In the genomic region with DNA sequence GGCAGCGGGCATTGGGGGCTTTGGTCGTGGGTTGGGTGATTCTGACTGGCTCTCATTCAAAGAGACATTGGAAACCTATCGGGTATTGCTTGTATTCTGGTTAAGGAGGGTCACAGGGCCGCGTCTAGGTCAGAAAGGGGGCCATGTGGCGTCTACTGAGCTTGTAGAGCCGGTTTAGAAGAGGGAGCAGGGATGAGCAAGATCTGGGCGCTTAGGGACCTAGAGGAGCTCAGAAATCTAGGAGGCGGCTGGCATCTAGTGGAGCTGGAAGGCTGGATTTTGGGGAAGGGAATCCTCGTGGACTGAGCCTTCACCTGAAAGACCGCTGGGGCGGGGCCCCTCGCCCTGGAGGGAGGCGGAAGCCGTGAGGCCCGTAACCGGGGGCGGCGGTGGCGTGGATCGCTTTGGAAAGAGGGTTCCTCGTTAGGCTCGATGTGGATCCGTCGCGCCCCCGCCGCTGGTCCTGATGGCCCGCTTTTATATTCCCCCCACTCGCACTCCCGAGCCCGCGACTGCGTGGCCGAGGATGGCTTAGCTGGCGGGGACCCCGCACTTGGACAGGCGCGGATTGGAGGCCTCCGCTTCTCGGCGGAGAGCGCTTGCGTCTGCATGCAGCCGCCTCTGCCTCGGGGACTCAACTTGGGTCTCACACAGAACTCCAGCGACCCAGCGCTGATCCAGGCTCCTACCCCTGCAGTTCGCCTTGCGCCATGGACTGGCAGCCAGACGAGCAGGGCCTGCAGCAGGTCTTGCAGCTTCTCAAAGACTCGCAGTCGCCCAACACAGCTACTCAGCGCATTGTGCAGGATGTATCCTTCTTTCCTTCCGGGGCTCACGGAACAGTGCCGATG, we compare ENCODE assay signal across 9 mouse cellular contexts. TPM values are rescaled to one million over a fixed set of nuclear protein-coding genes. Genes with fewer than 3 reads are reported as not detected.
DNase-seq lines count a peak whose midpoint lies in the region; ATAC-seq and TF ChIP-seq lines count a peak whose summit lies in the region.
"Had no signal": no experiment of that assay in that cellular context is flagged by ENCODE, and none has a peak within 500 bp of the region (broad histone marks: within the 10 kb centered on the region; RNA-seq: fewer than 3 reads in every experiment).

No protein-coding gene starts in this region.

- H3K27ac ChIP-seq in layer of hippocampus, adult 2 months = peak overlapping the region; percentile 99
- H3K27ac ChIP-seq in lung, embryonic 16.5 days (ENCODE audit: low read length) = peak overlapping the region; percentile 100

- no peaks in the 10 kb centered on the region for H3K9me3 ChIP-seq in lung, embryonic 16.5 days (ENCODE audit: control insufficient read depth, low read length)

- H3K4me3 ChIP-seq in layer of hippocampus, adult 2 months = peak overlapping the region; percentile 75
- H3K4me3 ChIP-seq in lung, embryonic 16.5 days (ENCODE audit: low read length) = peak overlapping the region; percentile 83

- H3K36me3 ChIP-seq in lung, embryonic 16.5 days (ENCODE audit: control insufficient read depth, insufficient read depth, low read length) = peaks cover 17% of the 10 kb centered on the region

- ATAC-seq in erythroblast, adult 5-6 weeks (replicated peaks; ENCODE audit: low FRiP score, poor library complexity, severe bottlenecking) = peak; percentile 36
- peak; percentile 3; the same call in 1 of the 2 replicates for ATAC-seq in lung, embryonic 16.5 days (ENCODE audit: low read depth)

- intact Hi-C loops in heart, postnatal 25 days (cut with DNase I) = no loop called here

- WGBS in lung, embryonic 16.5 days = under 1% methylated on average over 52 of the region's 57 CpGs

- TF ChIP-seq CTCF in layer of hippocampus, adult 2 months (conservative IDR thresholded peaks at IDR 0.05) = no peak

- no peaks in the 10 kb centered on the region for H3K27me3 ChIP-seq in lung, embryonic 16.5 days (ENCODE audit: control insufficient read depth, insufficient read depth, low read depth, low read length)

- H3K4me2 ChIP-seq in lung, embryonic 16.5 days (ENCODE audit: low read depth, low read length) = peak overlapping the region; percentile 81

- H3K4me1 ChIP-seq in lung, embryonic 16.5 days (replicated peaks; ENCODE audit: control insufficient read depth, insufficient read depth, low read length) = peaks cover 15% of the 10 kb centered on the region

- peak; percentile 26 to 36 for DNase-seq in CD8-positive naive resting alpha-beta T cell, adult 2 months (ENCODE audit: low read depth in 2 of 2, low spot score in 2 of 2)
- DNase-seq in adrenal gland, postnatal 14 days = peak; percentile 62
- peak; percentile 17 for DNase-seq in heart, postnatal 25 days (ENCODE audit: low spot score)
- DNase-seq in layer of hippocampus, adult 2 months (ENCODE audit: low spot score in 2 of 2) = peak in 1 of 2 experiments; percentile 48
- DNase-seq in ovary, postnatal 14 days (ENCODE audit: low spot score) = peak; percentile 33
- peak; percentile 85 for DNase-seq in thymus, postnatal 14 days

- H3K9ac ChIP-seq in lung, embryonic 16.5 days (ENCODE audit: low read length) = peak overlapping the region; percentile 94

RNA-seq across cellular contexts. Expression of a gene that starts 1.2 kb away (rescaled TPM):
- total RNA-seq in adrenal gland, postnatal 14 days (2021) = 65.9 and 67.8 TPM in 2 replicates
- total RNA-seq in erythroblast, adult 5-6 weeks (2015; ENCODE audit: low replicate concordance) = 9.6 and 10.8 TPM in 2 replicates
- total RNA-seq in erythroblast, adult 5-6 weeks (2017; ENCODE audit: low replicate concordance) = 11.2 and 14.6 TPM in 2 replicates
- total RNA-seq in heart, postnatal 25 days (2021) = 10 to 100 TPM; 28.0 to 28.7 TPM
- 100 to 1,000 TPM; 170 to 175 TPM for total RNA-seq in layer of hippocampus, adult 2 months (2021)
- 27.7 and 29.5 TPM in 2 replicates for polyA plus RNA-seq in lung, embryonic 16.5 days (2015; fragmentation: Nextera tagmentation; extraction: Ambion mirVana)

RNA-seq across cellular contexts. Expression of a gene that starts 11.3 kb away (rescaled TPM):
- 154 and 161 TPM in 2 replicates for total RNA-seq in adrenal gland, postnatal 14 days (2021)
- total RNA-seq in erythroblast, adult 5-6 weeks (2015; ENCODE audit: low replicate concordance) = 32.1 and 45.4 TPM in 2 replicates
- total RNA-seq in erythroblast, adult 5-6 weeks (2017; ENCODE audit: low replicate concordance) = 72.9 and 103 TPM in 2 replicates
- total RNA-seq in heart, postnatal 25 days (2021) = 10 to 100 TPM; 82.7 to 88.7 TPM
- total RNA-seq in layer of hippocampus, adult 2 months (2021) = 100 to 1,000 TPM; 125 to 136 TPM
- 92.1 and 101 TPM in 2 replicates for polyA plus RNA-seq in lung, embryonic 16.5 days (2015; fragmentation: Nextera tagmentation; extraction: Ambion mirVana)

RNA-seq across cellular contexts. Expression of a gene that starts 12.8 kb away (rescaled TPM):
- 91.4 and 94.7 TPM in 2 replicates for total RNA-seq in adrenal gland, postnatal 14 days (2021)
- 20.8 and 24.2 TPM in 2 replicates for total RNA-seq in erythroblast, adult 5-6 weeks (2015; ENCODE audit: low replicate concordance)
- 13.5 and 26.3 TPM in 2 replicates for total RNA-seq in erythroblast, adult 5-6 weeks (2017; ENCODE audit: low replicate concordance)
- total RNA-seq in heart, postnatal 25 days (2021) = 10 to 100 TPM; 65.0 to 67.4 TPM
- 100 to 1,000 TPM; 119 to 122 TPM for total RNA-seq in layer of hippocampus, adult 2 months (2021)
- 121 and 122 TPM in 2 replicates for polyA plus RNA-seq in lung, embryonic 16.5 days (2015; fragmentation: Nextera tagmentation; extraction: Ambion mirVana)

RNA-seq across cellular contexts. Expression of a gene that starts 21.9 kb away (rescaled TPM):
- total RNA-seq in adrenal gland, postnatal 14 days (2021) = 18.0 and 18.4 TPM in 2 replicates
- 5.4 TPM in 1 of 2 replicates, not detected in the other for total RNA-seq in erythroblast, adult 5-6 weeks (2015; ENCODE audit: low replicate concordance)
- 0.43 and 4.3 TPM in 2 replicates for total RNA-seq in erythroblast, adult 5-6 weeks (2017; ENCODE audit: low replicate concordance)
- 1 to 10 TPM; 3.5 to 4.6 TPM for total RNA-seq in heart, postnatal 25 days (2021)
- total RNA-seq in layer of hippocampus, adult 2 months (2021) = 10 to 100 TPM; 22.6 to 23.5 TPM
- polyA plus RNA-seq in lung, embryonic 16.5 days (2015; fragmentation: Nextera tagmentation; extraction: Ambion mirVana) = 28.2 and 29.9 TPM in 2 replicates

RNA-seq across cellular contexts. Expression of a gene that starts 23.6 kb away (rescaled TPM):
- total RNA-seq in adrenal gland, postnatal 14 days (2021) = not detected in 2 replicates
- not detected in 2 replicates for total RNA-seq in erythroblast, adult 5-6 weeks (2015; ENCODE audit: low replicate concordance)
- total RNA-seq in erythroblast, adult 5-6 weeks (2017; ENCODE audit: low replicate concordance) = not detected in 2 replicates
- total RNA-seq in heart, postnatal 25 days (2021) = not detected
- not detected for total RNA-seq in layer of hippocampus, adult 2 months (2021)
- not detected in 2 replicates for polyA plus RNA-seq in lung, embryonic 16.5 days (2015; fragmentation: Nextera tagmentation; extraction: Ambion mirVana)
- total RNA-seq: gastrocnemius, postnatal 4 days had no signal
